Mouse (Mus musculus) bone marrow, adult 2 months (tissue): ENCODE measurements around the gene Hoxd10.

Experiments
- CTCF ChIP-seq: fragments of 200-500 bp; IDR thresholded peaks from 2 replicates; pipeline ENCODE4 v1.5.1; 2011; ENCODE audit warnings: low read length, control low read depth; ENCODE audit not compliant: control insufficient read depth, insufficient read depth
- POLR2A ChIP-seq: fragments of 200-500 bp; IDR thresholded peaks from 2 replicates; pipeline ENCODE4 v1.6.1; 2011; ENCODE audit warnings: low read depth, mild to moderate bottlenecking, control low read depth, low read length, borderline replicate concordance; ENCODE audit not compliant: control insufficient read depth

- no peak for TF ChIP-seq POLR2A
- TF ChIP-seq CTCF, result no peak
These were observed 32.9 kb upstream of the Hoxd10 start for GRCm38 (mm10) chr2:74658667-74659371.
